Mouse (Mus musculus) embryonic stem cell, embryonic (primary cell): ENCODE measurements around the gene Ltk.

ENCODE experiments used
- CTCF ChIA-PET, 4 experiments: fragments of 300-600 bp in 2 of 4; fragments of 350-600 bp in 2 of 4; sonication (Branson Sonifier 250); formaldehyde crosslinking; loops; one replicate each; lab custom pipeline; 2022; ENCODE audit warnings: inconsistent platforms in 2 of 4; lab: Charles Lee
- POLR2A ChIA-PET, 4 experiments: fragments of 300-600 bp in 2 of 4; fragments of 350-600 bp in 2 of 4; sonication (Branson Sonifier 250); formaldehyde crosslinking; loops; one replicate each; lab custom pipeline; 2022; ENCODE audit warnings: antibody characterized with exemption in 4 of 4, inconsistent platforms in 1 of 4; lab: Charles Lee

The Ltk gene

DNA sequence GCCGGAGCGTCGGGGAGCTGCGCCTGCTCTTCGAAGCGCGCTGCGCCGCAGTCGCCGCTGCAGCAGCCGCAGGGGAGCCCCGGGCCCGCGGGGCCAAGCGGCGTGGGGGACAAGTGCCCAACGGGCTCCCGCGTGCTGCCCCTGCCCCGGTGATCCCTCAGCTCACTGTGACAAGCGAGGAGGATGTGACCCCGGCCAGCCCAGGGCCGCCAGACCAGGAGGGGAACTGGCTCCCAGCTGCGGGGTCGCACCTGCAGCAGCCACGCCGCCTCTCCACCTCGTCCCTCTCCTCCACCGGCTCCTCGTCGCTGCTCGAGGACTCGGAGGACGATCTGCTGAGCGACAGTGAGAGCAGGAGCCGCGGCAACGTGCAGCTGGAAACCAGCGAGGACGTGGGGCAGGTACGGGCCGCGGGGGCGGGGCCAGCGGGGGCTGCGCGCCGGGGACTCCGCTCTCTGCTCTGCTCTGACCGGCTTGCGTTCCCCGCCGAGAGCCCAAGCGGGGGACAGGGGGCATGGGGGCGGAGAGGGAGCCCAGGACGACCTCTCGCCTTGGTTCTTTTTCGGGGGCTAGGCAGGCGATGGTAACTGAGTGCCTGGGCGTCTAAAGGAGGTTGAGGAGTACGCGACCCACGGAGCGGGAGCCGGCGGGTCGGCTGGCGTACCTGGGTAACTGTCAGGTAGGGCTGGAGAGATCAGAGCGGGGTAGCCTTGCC, 17.6 kb downstream of the Ltk start:
- ChIA-PET POLR2A (interaction anchor here in 3 of 4 experiments (0.6 to 7.2 kb wide), 40 partner anchors 8 to 501 kb away, joined by 3 to 103 read pairs (median 5); partner anchors contain the start of genes Ltk (in 2 of the 3), Ndufaf1 (in 2 of the 3), Chp1 (in 1 of the 3) and Exd1 (in 1 of the 3)), CTCF (interaction anchor here in 2 of 4 experiments (1.1 to 2.0 kb wide), 6 partner anchors 9 to 24 kb away, joined by 3 to 5 read pairs (median 4); partner anchors contain the start of gene Ltk (in 1 of the 2))

DNA sequence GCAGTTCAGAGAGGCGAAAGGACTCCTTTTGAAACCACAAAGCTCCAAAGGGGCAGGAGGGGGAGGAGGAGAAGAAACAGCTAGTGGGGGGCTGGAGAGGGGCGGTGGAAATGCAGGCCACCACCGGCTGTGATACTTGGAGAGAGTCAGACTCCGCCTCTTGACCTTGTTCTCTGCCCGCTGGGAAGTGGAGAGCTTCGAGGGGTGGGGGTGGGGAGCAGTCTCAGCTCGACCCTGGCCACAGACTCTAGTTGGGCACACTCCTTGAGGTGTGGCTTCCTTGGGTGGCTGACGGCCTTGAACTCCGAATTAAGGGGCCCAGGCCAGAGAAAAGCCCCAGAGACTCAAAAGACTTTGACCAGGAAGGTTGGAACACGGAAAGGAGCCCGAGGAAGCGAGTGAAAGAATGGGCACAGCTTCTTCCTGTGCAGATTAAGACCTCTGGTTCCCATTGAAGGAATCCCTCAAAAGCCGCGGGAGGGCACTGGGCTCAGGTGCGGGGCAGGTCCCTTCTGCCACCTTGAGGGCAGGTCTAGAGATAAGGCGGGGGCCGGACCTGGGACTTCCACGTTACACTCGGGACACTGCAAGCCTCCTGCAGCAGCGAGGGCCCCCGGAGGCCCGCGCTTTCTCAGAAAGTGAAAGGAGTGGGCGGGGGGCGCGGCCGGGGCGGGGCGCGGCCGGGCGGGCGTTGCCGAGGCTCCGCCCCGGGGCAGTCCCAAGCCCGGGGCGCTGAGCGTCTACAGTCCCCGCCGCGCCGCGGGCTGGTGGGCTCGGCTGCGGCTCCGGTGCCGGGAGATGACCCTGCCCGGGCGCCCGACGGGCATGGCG, 18.4 kb downstream of the Ltk start, which contains the start of gene Itpka:
Itpka (plus strand) TSS at position 757 of the 831 bp plus-strand sequence.
- ChIA-PET POLR2A (interaction anchor here (0.5 to 7.2 kb wide), 82 partner anchors 8 to 1554 kb away, joined by 3 to 103 read pairs (median 4); partner anchors contain the start of genes Ndufaf1 (in 3 of the 4), Ltk (in 2 of the 4), Mga (in 2 of the 4) and Rpap1 (in 2 of the 4)), CTCF (interaction anchor here (0.5 to 2.0 kb wide), 18 partner anchors 10 to 872 kb away, joined by 3 to 6 read pairs (median 3); partner anchors contain the start of genes Chp1 (in 1 of the 4), Exd1 (in 1 of the 4) and Rpap1 (in 1 of the 4))

DNA sequence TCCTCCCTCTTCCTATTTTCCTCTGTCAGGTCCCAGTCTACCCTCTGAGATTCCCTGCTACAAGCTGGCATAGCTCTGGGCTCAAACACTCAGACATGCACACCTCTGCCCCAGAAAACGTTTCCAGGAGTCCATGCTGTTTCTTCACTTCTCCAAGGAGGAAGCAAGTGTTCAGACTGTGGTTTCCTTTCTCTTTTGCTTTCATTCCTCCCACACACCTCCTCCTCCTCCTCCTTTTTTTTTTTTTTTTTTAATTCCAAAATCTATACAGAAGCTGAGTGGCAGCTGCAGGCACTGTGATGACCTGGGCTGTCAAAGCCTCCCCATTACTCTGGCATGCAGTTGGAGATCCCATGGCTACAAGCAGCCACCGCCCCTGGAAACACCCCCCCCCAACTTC, 19.7 kb downstream of the Ltk start:
- CTCF ChIA-PET, result interaction anchor here in 3 of 4 experiments (0.6 to 2.0 kb wide), 3 partner anchors 11 to 328 kb away, joined by 4 to 6 read pairs (median 5); no protein-coding TSS in a partner anchor

DNA sequence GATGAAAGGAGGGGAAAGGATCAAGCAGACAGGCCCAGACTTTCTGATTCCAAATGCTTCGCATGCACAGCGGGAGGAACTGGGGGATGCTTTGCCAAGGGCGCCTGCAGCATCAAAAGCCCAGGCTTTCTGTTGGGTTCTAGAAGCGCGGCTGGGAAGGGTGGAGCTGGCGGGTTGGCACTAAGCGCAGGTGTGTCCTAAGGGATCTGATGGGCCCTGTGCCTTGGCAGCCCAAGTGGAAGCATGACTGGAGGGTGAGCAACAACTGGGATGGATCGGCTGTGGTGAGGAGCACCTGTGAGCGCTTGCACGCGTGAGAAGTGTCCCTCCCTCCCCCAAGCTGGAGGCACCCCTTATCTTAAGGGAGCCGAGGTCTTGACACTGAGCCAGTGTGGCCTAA, 23.1 kb downstream of the Ltk start:
- POLR2A ChIA-PET, result interaction anchor here in 2 of 4 experiments (0.6 to 2.1 kb wide), 8 partner anchors 14 to 81 kb away, joined by 3 to 9 read pairs (median 3); partner anchors contain the start of gene Ltk (in 1 of the 2)
- CTCF ChIA-PET, result interaction anchor here in 1 of 4 experiments (1.2 kb wide), 1 partner anchor 31 kb away, joined by 3 read pairs; no protein-coding TSS in a partner anchor

More for the DNA sequence above, 19.7 kb downstream of the Ltk start:
- POLR2A ChIA-PET, result interaction anchor here in 3 of 4 experiments (0.6 to 7.2 kb wide), 21 partner anchors 9 to 737 kb away, joined by 3 to 103 read pairs (median 4); partner anchors contain the start of genes Ltk (in 2 of the 3) and Ndufaf1 (in 1 of the 3)

- CTCF ChIA-PET, result interaction anchor here in 3 of 4 experiments (0.5 to 1.4 kb wide), 4 partner anchors 11 to 430 kb away, joined by 3 read pairs; no protein-coding TSS in a partner anchor
- POLR2A ChIA-PET, result interaction anchor here in 3 of 4 experiments (0.7 to 12.8 kb wide), 11 partner anchors 11 to 127 kb away, joined by 3 to 103 read pairs (median 4); partner anchors contain the start of genes Itpka (in 1 of the 3) and Ltk (in 1 of the 3)
These were observed 29.5 kb downstream of the Ltk start for GRCm38 (mm10) chr2:119730735-119731134.

DNA sequence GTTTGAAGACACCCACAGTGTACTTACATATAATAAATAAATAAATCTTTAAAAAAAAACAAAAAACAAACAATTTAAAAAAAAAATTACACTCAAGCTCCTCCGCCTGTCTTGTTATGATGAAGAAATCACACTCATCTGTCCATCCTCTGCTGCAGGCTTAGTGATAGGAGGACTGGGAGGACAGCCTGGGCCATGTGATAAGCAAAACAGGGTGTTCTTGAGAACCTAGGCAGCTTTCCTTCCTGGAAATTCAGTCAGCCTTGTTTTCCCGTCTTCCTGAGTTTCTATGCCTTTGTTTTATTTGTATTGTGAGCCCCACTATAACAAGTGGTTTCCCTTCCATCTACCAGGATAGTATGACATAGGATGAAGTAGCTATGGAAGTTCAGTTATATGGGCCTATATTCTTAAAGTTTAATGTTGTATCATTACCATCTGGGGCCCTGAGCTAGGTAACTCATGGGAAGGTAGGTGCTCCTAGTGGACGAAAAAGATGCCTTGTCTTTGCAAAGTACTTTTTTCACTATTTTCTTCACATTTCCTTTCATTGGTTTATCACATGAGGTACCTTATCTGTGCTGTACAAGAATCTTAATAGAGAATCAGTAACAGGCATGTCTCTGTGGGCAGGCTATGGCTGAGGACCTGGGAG, 32.3 kb downstream of the Ltk start:
- CTCF ChIA-PET, result no interaction called here
- POLR2A ChIA-PET, result interaction anchor here in 3 of 4 experiments (0.6 to 12.8 kb wide), 6 partner anchors 12 to 21 kb away, joined by 3 to 103 read pairs (median 6); partner anchors contain the start of gene Itpka (in 1 of the 3)

DNA sequence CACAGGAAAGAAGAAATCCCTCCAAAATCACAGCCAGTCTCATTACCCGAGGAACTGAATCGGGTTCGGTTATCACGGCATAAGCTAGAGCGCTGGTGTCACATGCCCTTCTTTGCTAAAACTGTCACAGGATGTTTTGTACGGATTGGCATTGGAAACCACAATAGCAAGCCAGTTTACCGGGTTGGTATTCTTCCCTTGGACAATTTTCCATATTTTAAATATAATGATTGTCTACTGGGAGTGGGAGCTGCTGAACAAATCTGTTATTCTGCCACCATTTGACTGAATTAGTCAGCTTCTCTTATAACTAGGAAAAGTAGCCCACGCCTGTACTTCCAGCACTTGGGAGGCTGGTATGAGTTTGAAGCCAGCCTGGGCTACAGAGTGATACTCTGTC, 39.2 kb downstream of the Ltk start:
- POLR2A ChIA-PET, result interaction anchor here in 2 of 4 experiments (0.5 to 3.3 kb wide), 10 partner anchors 9 to 105 kb away, joined by 3 to 25 read pairs (median 3); no protein-coding TSS in a partner anchor

GRCm38 (mm10) chr2:119715868-119716267, 44.4 kb downstream of the Ltk start:
- POLR2A ChIA-PET, result interaction anchor here in 2 of 4 experiments (0.7 to 2.5 kb wide), 7 partner anchors 9 to 40 kb away, joined by 3 to 6 read pairs (median 4); no protein-coding TSS in a partner anchor

More for the DNA sequence above, 39.2 kb downstream of the Ltk start:
- CTCF ChIA-PET, result no interaction called here

DNA sequence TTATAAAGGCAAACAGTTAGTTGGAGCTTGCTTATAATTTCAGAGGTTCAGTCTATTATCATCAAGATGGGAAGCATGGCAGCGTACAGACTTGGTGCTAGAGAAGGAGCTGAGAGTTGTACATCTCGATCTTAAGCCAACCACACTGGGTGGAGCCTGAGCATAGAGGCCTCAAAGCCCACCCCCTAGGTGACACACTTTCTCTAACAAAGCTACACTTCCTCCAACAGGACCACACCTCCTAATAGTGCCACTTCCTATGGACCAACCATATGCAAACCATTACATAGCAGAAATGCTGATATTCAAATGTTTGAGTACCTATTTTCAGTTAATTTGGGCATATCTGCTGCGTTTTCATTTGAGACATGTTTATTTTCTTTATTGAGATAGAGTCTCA, 50.2 kb downstream of the Ltk start:
- CTCF ChIA-PET, result no interaction called here
- POLR2A ChIA-PET, result interaction anchor here in 3 of 4 experiments (0.8 to 6.2 kb wide), 17 partner anchors 10 to 232 kb away, joined by 3 to 55 read pairs (median 4); partner anchors contain the start of genes Ino80 (in 1 of the 3), Itpka (in 1 of the 3), Ltk (in 1 of the 3) and Rtf1 (in 1 of the 3)

More at GRCm38 (mm10) chr2:119715868-119716267, 44.4 kb downstream of the Ltk start:
- CTCF ChIA-PET, result interaction anchor here in 2 of 4 experiments (1.1 to 1.2 kb wide), 2 partner anchors 15 to 82 kb away, joined by 3 to 4 read pairs; partner anchors contain the start of gene Tyro3 (in 1 of the 2)

DNA sequence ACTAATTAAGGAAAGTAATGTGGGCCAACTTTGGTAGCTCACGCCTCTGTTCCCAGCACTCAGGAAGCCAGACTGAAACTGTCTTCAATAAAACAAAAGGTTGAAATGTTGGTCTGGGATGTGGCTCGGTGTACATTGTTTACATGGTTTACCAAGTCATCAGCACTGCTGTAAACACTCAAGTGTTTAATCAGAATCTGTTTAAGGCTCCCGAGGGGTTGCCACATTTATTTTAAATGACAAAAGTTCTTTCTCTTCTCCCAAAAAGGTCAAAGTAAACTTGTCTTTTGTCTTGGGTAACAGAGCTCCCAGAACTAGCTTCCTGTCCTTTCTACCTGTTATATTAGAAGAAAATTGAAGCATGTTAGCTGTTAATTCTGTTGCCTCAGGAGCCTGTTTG, 52.6 kb downstream of the Ltk start:
- ChIA-PET POLR2A (interaction anchor here (0.6 to 6.2 kb wide), 35 partner anchors 9 to 765 kb away, joined by 3 to 55 read pairs (median 4); partner anchors contain the start of genes Rtf1 (in 2 of the 4), Itpka (in 1 of the 4), Ltk (in 1 of the 4) and Rpap1 (in 1 of the 4)), CTCF (interaction anchor here in 2 of 4 experiments (1.0 kb wide), 2 partner anchors 15 kb away, joined by 3 read pairs; no protein-coding TSS in a partner anchor)

DNA sequence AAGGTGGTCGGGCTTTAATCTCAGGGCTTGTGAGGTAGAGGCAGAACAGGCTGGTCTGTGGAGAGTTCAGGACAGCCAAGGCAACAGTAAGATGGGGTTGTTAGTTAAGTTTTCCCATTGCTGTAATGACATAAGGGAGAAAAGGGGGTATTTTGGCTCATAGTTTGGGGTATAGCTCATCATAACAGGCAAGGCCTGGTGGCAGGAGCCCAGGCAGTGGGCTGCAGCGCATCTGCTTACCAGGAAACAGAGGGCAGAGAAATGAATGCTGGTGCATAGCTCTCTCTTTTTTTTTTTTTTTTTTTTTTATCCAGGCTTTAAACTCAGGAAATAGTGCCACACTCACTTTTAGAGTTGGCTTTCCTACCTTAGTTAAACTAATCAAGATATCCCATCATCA, 57.1 kb downstream of the Ltk start:
- CTCF ChIA-PET, result interaction anchor here in 2 of 4 experiments (0.6 kb wide), 2 partner anchors 243 to 339 kb away, joined by 3 to 4 read pairs; no protein-coding TSS in a partner anchor
- POLR2A ChIA-PET, result interaction anchor here in 3 of 4 experiments (0.6 to 1.9 kb wide), 8 partner anchors 11 to 147 kb away, joined by 3 to 8 read pairs (median 3); partner anchors contain the start of gene Rtf1 (in 1 of the 3)
